Mouse (Mus musculus): ENCODE results near the gene 2010005H15Rik. TPM values are rescaled to one million over a fixed set of nuclear protein-coding genes. Genes with fewer than 3 reads are reported as not detected.
"Not testable (repeated sequence)": the region's sequence is repeated elsewhere in the genome, so short reads cannot be mapped to it uniquely, and the experiment has no call there.

Gene 2010005H15Rik
- polyA plus RNA-seq, 1 experiment from 2014 or later: 1.0 TPM

GRCm38 (mm10) chr16:36209967-36210453 lies 11.3 kb upstream of the 2010005H15Rik start, which contains the start of gene Gm5416:
TSS of gene Gm5416 (plus strand) at chr16:36210403.
- 76% methylated on average over 2 of the region's 2 CpGs for WGBS
- H3K4me3 ChIP-seq (ENCODE audit: low read depth, low read length): no peak within 1 kb of the TSS
- H3K9ac ChIP-seq (ENCODE audit: low read depth, low read length): no peak within 1 kb of the TSS
- no peak for ATAC-seq
- H3K27ac ChIP-seq (ENCODE audit: low read depth, low read length): no peak within 1 kb of the TSS
- no peaks in the 10 kb centered on the region for H3K4me1 ChIP-seq (replicated peaks; ENCODE audit: control insufficient read depth, insufficient read depth, low read length)
- H3K9me3 ChIP-seq (ENCODE audit: control insufficient read depth): no peaks in the 10 kb centered on the region
- no peaks in the 10 kb centered on the region for H3K36me3 ChIP-seq (ENCODE audit: control insufficient read depth, insufficient read depth)
- no peak for TF ChIP-seq CTCF (IDR thresholded peaks at IDR 0.05; ENCODE audit: low read depth)
- no peak within 1 kb of the TSS for H3K4me2 ChIP-seq (replicated peaks; ENCODE audit: low read depth)
- H3K27me3 ChIP-seq (replicated peaks; ENCODE audit: control insufficient read depth, insufficient read depth, low read length): no peaks in the 10 kb centered on the region

- H3K9ac ChIP-seq (ENCODE audit: low read depth, low read length); H3K27ac ChIP-seq (ENCODE audit: low read depth, low read length); H3K4me3 ChIP-seq (ENCODE audit: low read depth, low read length); H3K36me3 ChIP-seq (ENCODE audit: control insufficient read depth, insufficient read depth); H3K9me3 ChIP-seq (ENCODE audit: control insufficient read depth); H3K27me3 ChIP-seq (replicated peaks; ENCODE audit: control insufficient read depth, insufficient read depth, low read length); ATAC-seq; H3K4me1 ChIP-seq (replicated peaks; ENCODE audit: control insufficient read depth, insufficient read depth, low read length); H3K4me2 ChIP-seq (replicated peaks; ENCODE audit: low read depth): not testable (repeated sequence)
Observed at GRCm38 (mm10) chr16:36260585-36260984, 39.3 kb downstream of the 2010005H15Rik start.

- ATAC-seq; H3K4me2 ChIP-seq (replicated peaks; ENCODE audit: low read depth); H3K9me3 ChIP-seq (ENCODE audit: control insufficient read depth); H3K27ac ChIP-seq (ENCODE audit: low read depth, low read length); H3K9ac ChIP-seq (ENCODE audit: low read depth, low read length); H3K27me3 ChIP-seq (replicated peaks; ENCODE audit: control insufficient read depth, insufficient read depth, low read length); H3K4me1 ChIP-seq (replicated peaks; ENCODE audit: control insufficient read depth, insufficient read depth, low read length); H3K4me3 ChIP-seq (ENCODE audit: low read depth, low read length); H3K36me3 ChIP-seq (ENCODE audit: control insufficient read depth, insufficient read depth): not testable (repeated sequence)
- WGBS: 91% methylated on average over 4 of the region's 4 CpGs
Observed at GRCm38 (mm10) chr16:36276796-36277195, 55.5 kb downstream of the 2010005H15Rik start, which contains the start of gene Stfa1. TSS of gene Stfa1 (plus strand) at chr16:36276951.

- Histone ChIP-seq H3K36me3 (ENCODE audit: control insufficient read depth, insufficient read depth) (no peaks in the 10 kb centered on the region), H3K4me3 (ENCODE audit: low read depth, low read length) (no peak overlapping the region), H3K27ac (ENCODE audit: low read depth, low read length) (no peak overlapping the region), H3K4me2 (replicated peaks; ENCODE audit: low read depth) (no peak overlapping the region), H3K27me3 (replicated peaks; ENCODE audit: control insufficient read depth, insufficient read depth, low read length) (no peaks in the 10 kb centered on the region), H3K4me1 (replicated peaks; ENCODE audit: control insufficient read depth, insufficient read depth, low read length) (no peaks in the 10 kb centered on the region), H3K9me3 (ENCODE audit: control insufficient read depth) (no peaks in the 10 kb centered on the region), H3K9ac (ENCODE audit: low read depth, low read length) (no peak overlapping the region)
- no peak for TF ChIP-seq CTCF (IDR thresholded peaks at IDR 0.05; ENCODE audit: low read depth)
- 74% methylated on average over 4 of the region's 4 CpGs for WGBS
- no peak for ATAC-seq
Observed at GRCm38 (mm10) chr16:36289140-36289539, 67.9 kb downstream of the 2010005H15Rik start.

Other genes starting within 250 kb of the 2010005H15Rik start
- gene Kpna1, start 242.7 kb upstream of the 2010005H15Rik start, polyA plus RNA-seq (2015; fragmentation: Nextera tagmentation; extraction: Ambion mirVana): 17.6 and 22.2 TPM in 2 replicates
- gene Wdr5b, start 180.3 kb upstream of the 2010005H15Rik start, polyA plus RNA-seq (2015; fragmentation: Nextera tagmentation; extraction: Ambion mirVana): 3.8 and 4.0 TPM in 2 replicates
- 445 and 480 TPM in 2 replicates for gene Fam162a, start 149.9 kb upstream of the 2010005H15Rik start, polyA plus RNA-seq (2015; fragmentation: Nextera tagmentation; extraction: Ambion mirVana)
- 64.6 and 65.2 TPM in 2 replicates for gene Ccdc58, start 149.8 kb upstream of the 2010005H15Rik start, polyA plus RNA-seq (2015; fragmentation: Nextera tagmentation; extraction: Ambion mirVana)
- 0.12 TPM in 1 of 2 replicates, not detected in the other for gene Csta1, start 90.2 kb upstream of the 2010005H15Rik start, polyA plus RNA-seq (2015; fragmentation: Nextera tagmentation; extraction: Ambion mirVana)
- gene Stfa2l1, start 64.7 kb upstream of the 2010005H15Rik start, polyA plus RNA-seq (2015; fragmentation: Nextera tagmentation; extraction: Ambion mirVana): 0.42 and 0.76 TPM in 2 replicates
- 0.81 and 1.2 TPM in 2 replicates for gene Gm5483, start 37.3 kb upstream of the 2010005H15Rik start, polyA plus RNA-seq (2015; fragmentation: Nextera tagmentation; extraction: Ambion mirVana)
- gene Gm5416, start 11.1 kb upstream of the 2010005H15Rik start, polyA plus RNA-seq (2015; fragmentation: Nextera tagmentation; extraction: Ambion mirVana): not detected in 2 replicates
- 1.5 and 1.6 TPM in 2 replicates for gene Stfa1, start 55.5 kb downstream of the 2010005H15Rik start, polyA plus RNA-seq (2015; fragmentation: Nextera tagmentation; extraction: Ambion mirVana)
- 0.67 TPM in 1 of 2 replicates, not detected in the other for gene BC117090, start 112.9 kb downstream of the 2010005H15Rik start, polyA plus RNA-seq (2015; fragmentation: Nextera tagmentation; extraction: Ambion mirVana)
- gene BC100530, start 146.3 kb downstream of the 2010005H15Rik start, polyA plus RNA-seq (2015; fragmentation: Nextera tagmentation; extraction: Ambion mirVana): 1.0 and 1.4 TPM in 2 replicates
- gene Stfa2, start 187.0 kb downstream of the 2010005H15Rik start, polyA plus RNA-seq (2015; fragmentation: Nextera tagmentation; extraction: Ambion mirVana): 0.37 and 0.38 TPM in 2 replicates
- 0.43 TPM in 1 of 2 replicates, not detected in the other for gene Stfa3, start 233.9 kb downstream of the 2010005H15Rik start, polyA plus RNA-seq (2015; fragmentation: Nextera tagmentation; extraction: Ambion mirVana)